In genomic region chr7:138083980-138084379, GRCm38 (mm10) we compare ENCODE assay signal across 8 mouse cellular contexts.
DNase-seq lines count a peak whose midpoint lies in the region; ATAC-seq and TF ChIP-seq lines count a peak whose summit lies in the region.

No protein-coding gene starts in this region.

- H3K4me2 ChIP-seq in limb, embryonic 12.5 days: no peak overlapping the region

- H3K9me3 ChIP-seq in limb, embryonic 12.5 days: no peaks in the 10 kb centered on the region

- H3K27ac ChIP-seq in limb, embryonic 12.5 days: no peak overlapping the region
- H3K27ac ChIP-seq in olfactory bulb, adult 2 months (ENCODE audit: insufficient read depth, low read depth, low read length): no peak overlapping the region
- H3K27ac ChIP-seq in thymus, adult 2 months (ENCODE audit: control insufficient read depth, insufficient read depth, low read length): no peak overlapping the region

- TF ChIP-seq CTCF in olfactory bulb, adult 2 months (IDR thresholded peaks at IDR 0.05; ENCODE audit: insufficient read depth, low read depth, low read length): peak; percentile 67; the same call in 1 of the 2 replicates
- TF ChIP-seq CTCF in thymus, adult 2 months (IDR thresholded peaks at IDR 0.05; ENCODE audit: borderline replicate concordance, control insufficient read depth, extremely low read depth, insufficient read depth, low read length, poor library complexity): no peak

- 19% methylated on average over 5 of the region's 5 CpGs for WGBS in limb, embryonic 12.5 days
- WGBS in olfactory bulb, adult 2 months: 42% methylated on average over 5 of the region's 5 CpGs
- WGBS in thymus, adult 2 months: 31% methylated on average over 5 of the region's 5 CpGs

- H3K4me3 ChIP-seq in limb, embryonic 12.5 days (replicated peaks): no peak overlapping the region
- H3K4me3 ChIP-seq in olfactory bulb, adult 2 months (ENCODE audit: insufficient read depth, low read depth, low read length): no peak overlapping the region
- no peak overlapping the region for H3K4me3 ChIP-seq in thymus, adult 2 months (ENCODE audit: control insufficient read depth, insufficient read depth, low read length)

- peak; percentile 71 for DNase-seq in layer of hippocampus, adult 11-12 months (ENCODE audit: low spot score)
- no peak for DNase-seq in layer of hippocampus, adult 9-10 months (ENCODE audit: low spot score)
- DNase-seq in cerebellum, postnatal 25 days: peak; percentile 46 to 68
- peak; percentile 84 for DNase-seq in gastrocnemius, postnatal 14 days
- DNase-seq in kidney, adult 8-10 months: peak; percentile 67 to 87
- DNase-seq in thymus, adult 2 months: peak; percentile 24

- no peaks in the 10 kb centered on the region for H3K4me1 ChIP-seq in limb, embryonic 12.5 days (replicated peaks)
- H3K4me1 ChIP-seq in olfactory bulb, adult 2 months (ENCODE audit: control insufficient read depth, insufficient read depth, low read length): no peaks in the 10 kb centered on the region
- H3K4me1 ChIP-seq in thymus, adult 2 months (replicated peaks; ENCODE audit: control insufficient read depth, insufficient read depth, low read length): no peaks in the 10 kb centered on the region

- H3K36me3 ChIP-seq in limb, embryonic 12.5 days: no peaks in the 10 kb centered on the region
- no peaks in the 10 kb centered on the region for H3K36me3 ChIP-seq in thymus, adult 2 months (ENCODE audit: control insufficient read depth, insufficient read depth, low read length)

- intact Hi-C loops in gastrocnemius, postnatal 14 days (cut with DNase I; ENCODE audit: low total_unique reads): loop anchor here (5.0 to 10.0 kb wide), 2 partner anchors 482 to 599 kb away; no protein-coding TSS in a partner anchor

- no peak overlapping the region for H3K9ac ChIP-seq in limb, embryonic 12.5 days (replicated peaks)

- no peaks in the 10 kb centered on the region; the same call in 1 of the 2 replicates for H3K27me3 ChIP-seq in limb, embryonic 12.5 days
- H3K27me3 ChIP-seq in thymus, adult 2 months (ENCODE audit: control insufficient read depth, insufficient read depth, low read length): no peaks in the 10 kb centered on the region

- TF ChIP-seq POLR2A in olfactory bulb, adult 2 months (IDR thresholded peaks at IDR 0.05; ENCODE audit: insufficient read depth, low read depth, low read length): no peak
- TF ChIP-seq POLR2A in thymus, adult 2 months (IDR thresholded peaks at IDR 0.05; ENCODE audit: control insufficient read depth, extremely low read depth, insufficient read depth, low read length, poor library complexity): no peak

- peak; percentile 86; the same call in 1 of the 2 replicates for ATAC-seq in limb, embryonic 12.5 days (ENCODE audit: insufficient number of reproducible peaks, insufficient read depth, low FRiP score, low TSS enrichment, low read depth)
